Mouse (Mus musculus): ENCODE results near the gene Pgm3. TPM values are rescaled to one million over a fixed set of nuclear protein-coding genes. Genes with fewer than 3 reads are reported as not detected.
"Not testable (repeated sequence)": the region's sequence is repeated elsewhere in the genome, so short reads cannot be mapped to it uniquely, and the experiment has no call there.

Pgm3 gene
- polyA plus RNA-seq (2012; rRNA removed): 4.4 and 7.7 TPM in 2 replicates

DNA sequence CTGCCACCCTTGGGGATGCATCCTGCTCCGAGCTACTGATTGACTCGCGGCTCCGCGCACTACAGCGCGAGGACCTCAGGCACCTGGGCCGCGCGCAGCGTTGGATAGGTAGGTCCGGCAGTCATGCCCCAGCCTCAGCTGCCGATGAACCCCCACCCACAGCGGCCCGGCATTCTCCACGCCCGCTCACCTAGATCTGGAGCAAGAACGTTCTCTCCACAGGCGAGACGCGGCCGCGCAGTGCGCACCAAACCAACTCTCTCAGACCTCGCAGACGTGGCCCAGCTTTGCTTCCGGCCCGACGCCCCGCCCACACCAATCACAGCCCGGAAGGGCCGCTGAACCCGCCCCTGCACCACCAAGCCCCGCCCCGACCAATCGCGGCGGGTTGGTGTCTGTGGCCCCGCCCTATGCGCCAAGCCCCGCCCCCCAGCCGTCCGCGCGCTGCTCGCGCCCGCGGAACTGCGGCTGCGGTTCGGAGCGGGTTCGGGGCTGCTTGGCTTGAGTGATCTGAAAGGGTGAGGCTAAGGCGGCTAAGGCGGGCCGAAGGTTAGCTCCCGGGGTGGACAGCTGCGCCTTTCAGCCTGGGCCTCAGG is at the start of gene Pgm3, which contains the start of gene Rwdd2a:
TSS of gene Pgm3 (minus strand) at position 303 of the 596 bp plus-strand sequence.
TSS of gene Rwdd2a (plus strand) at position 452 of the 596 bp plus-strand sequence.
- H3K4me3 ChIP-seq (replicated peaks; ENCODE audit: extremely low read depth, low read depth, low read length): peak within 1 kb of the TSS; percentile 91
- DNase-seq: peak; percentile 95
- no peaks in the 10 kb centered on the region; the same call in 1 of the 2 replicates for H3K4me1 ChIP-seq (ENCODE audit: control insufficient read depth, insufficient read depth, low read length)
- TF ChIP-seq POLR2A (IDR thresholded peaks at IDR 0.05; ENCODE audit: borderline replicate concordance, extremely low read depth, low read depth, low read length): peak; percentile 92; the same call in 1 of the 2 replicates
- TF ChIP-seq CTCF (IDR thresholded peaks at IDR 0.05; ENCODE audit: insufficient read depth, low read length): no peak
- under 1% methylated on average over 59 of the region's 59 CpGs for WGBS

DNA sequence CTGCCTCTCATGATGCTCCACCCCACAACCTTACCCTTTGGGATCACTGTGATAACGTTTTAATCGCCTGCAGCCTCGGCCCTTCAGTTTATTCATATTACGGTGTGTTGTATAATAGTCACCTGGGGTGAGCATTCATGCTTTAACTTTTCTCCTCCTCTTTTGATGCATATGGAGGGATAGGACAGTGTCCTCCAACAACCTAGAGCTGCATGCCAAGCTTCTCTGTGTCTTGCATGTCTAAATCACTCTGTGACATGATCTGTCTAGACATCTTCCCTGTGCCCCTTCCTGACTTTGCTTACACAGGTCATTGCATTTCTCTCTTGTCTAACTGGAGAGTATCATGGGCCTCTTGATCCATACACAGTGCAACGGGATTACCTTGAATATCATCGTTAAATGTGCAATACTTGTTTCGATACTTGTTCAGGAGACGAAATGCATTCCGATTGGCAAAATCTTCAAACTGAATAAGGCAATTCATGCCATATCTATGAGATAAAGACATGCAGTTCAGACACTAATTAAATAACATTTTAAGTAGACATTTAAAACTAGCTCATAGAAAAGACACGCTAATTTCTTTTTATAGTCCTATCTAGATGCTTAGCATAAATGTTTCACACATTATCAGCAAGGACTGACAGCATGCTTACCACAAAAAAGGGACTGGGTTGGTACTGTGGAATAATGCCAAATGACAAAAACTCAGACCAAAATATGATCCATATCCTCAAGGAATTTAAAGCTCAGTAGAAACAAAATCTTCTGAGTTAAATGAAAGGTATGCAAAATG is 47.9 kb upstream of the Pgm3 start:
- H3K4me3 ChIP-seq (replicated peaks; ENCODE audit: extremely low read depth, low read depth, low read length): no peak overlapping the region
- no peak for DNase-seq
- TF ChIP-seq POLR2A (IDR thresholded peaks at IDR 0.05; ENCODE audit: borderline replicate concordance, extremely low read depth, low read depth, low read length): no peak
- no peak for TF ChIP-seq CTCF (IDR thresholded peaks at IDR 0.05; ENCODE audit: insufficient read depth, low read length)
- WGBS: 85% methylated on average over 10 of the region's 10 CpGs
- peaks cover 5% of the 10 kb centered on the region for H3K4me1 ChIP-seq (ENCODE audit: control insufficient read depth, insufficient read depth, low read length)

GRCm38 (mm10) chr9:86617837-86618492 is 46.3 kb upstream of the Pgm3 start:
- no peak overlapping the region for H3K4me3 ChIP-seq (replicated peaks; ENCODE audit: extremely low read depth, low read depth, low read length)
- peaks cover 5% of the 10 kb centered on the region for H3K4me1 ChIP-seq (ENCODE audit: control insufficient read depth, insufficient read depth, low read length)
- no peak for TF ChIP-seq CTCF (IDR thresholded peaks at IDR 0.05; ENCODE audit: insufficient read depth, low read length)
- no peak for TF ChIP-seq POLR2A (IDR thresholded peaks at IDR 0.05; ENCODE audit: borderline replicate concordance, extremely low read depth, low read depth, low read length)
- 34% methylated on average over 7 of the region's 7 CpGs for WGBS
- DNase-seq: no peak

- H3K4me3 ChIP-seq (replicated peaks; ENCODE audit: extremely low read depth, low read depth, low read length): no peak overlapping the region
- 89% methylated on average over 1 of the region's 1 CpGs for WGBS
- TF ChIP-seq POLR2A (IDR thresholded peaks at IDR 0.05; ENCODE audit: borderline replicate concordance, extremely low read depth, low read depth, low read length): no peak
- TF ChIP-seq CTCF (IDR thresholded peaks at IDR 0.05; ENCODE audit: insufficient read depth, low read length): no peak
- no peak for DNase-seq
- H3K4me1 ChIP-seq (ENCODE audit: control insufficient read depth, insufficient read depth, low read length): peaks cover 5% of the 10 kb centered on the region
Measured at GRCm38 (mm10) chr9:86615765-86616164, 44.1 kb upstream of the Pgm3 start.

- Histone ChIP-seq H3K4me1 (ENCODE audit: control insufficient read depth, insufficient read depth, low read length) (no peaks in the 10 kb centered on the region), H3K4me3 (replicated peaks; ENCODE audit: extremely low read depth, low read depth, low read length) (no peak overlapping the region)
- DNase-seq: no peak
- 94% methylated on average over 4 of the region's 4 CpGs for WGBS
- TF ChIP-seq POLR2A (IDR thresholded peaks at IDR 0.05; ENCODE audit: borderline replicate concordance, extremely low read depth, low read depth, low read length): no peak
Measured at GRCm38 (mm10) chr9:86612091-86612490, 40.4 kb upstream of the Pgm3 start.

- no peak for TF ChIP-seq POLR2A (IDR thresholded peaks at IDR 0.05; ENCODE audit: borderline replicate concordance, extremely low read depth, low read depth, low read length)
- no peak for TF ChIP-seq CTCF (IDR thresholded peaks at IDR 0.05; ENCODE audit: insufficient read depth, low read length)
- Histone ChIP-seq H3K4me3 (replicated peaks; ENCODE audit: extremely low read depth, low read depth, low read length) (no peak overlapping the region), H3K4me1 (ENCODE audit: control insufficient read depth, insufficient read depth, low read length) (no peaks in the 10 kb centered on the region)
- 66% methylated on average over 6 of the region's 6 CpGs for WGBS
- no peak for DNase-seq
Measured at GRCm38 (mm10) chr9:86605776-86606175, 34.1 kb upstream of the Pgm3 start.

DNA sequence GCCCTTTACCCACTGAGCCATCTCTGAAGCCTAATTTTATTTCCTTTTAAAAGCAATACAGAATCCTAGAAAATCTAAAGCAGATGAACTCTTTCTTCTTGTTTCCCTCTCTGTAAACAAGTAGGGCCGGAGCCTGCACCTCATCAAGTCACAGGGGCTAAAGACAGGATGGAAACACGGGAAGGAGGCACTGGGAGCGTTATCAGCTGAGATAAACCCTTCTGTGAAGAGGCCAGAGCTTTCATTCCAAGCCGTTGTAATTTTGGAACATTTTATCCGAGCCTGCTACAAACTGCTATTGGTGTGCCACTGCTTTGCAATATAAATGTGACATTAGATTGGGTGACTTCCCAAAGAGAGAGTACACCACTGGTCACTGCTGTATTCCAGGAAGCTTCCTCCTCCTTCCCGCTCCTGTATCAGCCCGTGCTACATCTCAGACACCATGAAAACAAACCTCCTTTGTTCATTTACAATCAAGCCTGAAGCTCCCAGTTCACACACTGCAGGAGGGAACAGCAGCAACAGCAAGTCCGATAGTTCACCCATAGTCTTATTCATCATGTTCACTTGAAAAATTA is 28.2 kb upstream of the Pgm3 start:
- H3K4me1 ChIP-seq (ENCODE audit: control insufficient read depth, insufficient read depth, low read length): no peaks in the 10 kb centered on the region
- WGBS: 36% methylated on average over 8 of the region's 8 CpGs
- no peak for DNase-seq
- TF ChIP-seq CTCF (IDR thresholded peaks at IDR 0.05; ENCODE audit: insufficient read depth, low read length): no peak
- TF ChIP-seq POLR2A (IDR thresholded peaks at IDR 0.05; ENCODE audit: borderline replicate concordance, extremely low read depth, low read depth, low read length): no peak
- H3K4me3 ChIP-seq (replicated peaks; ENCODE audit: extremely low read depth, low read depth, low read length): no peak overlapping the region

GRCm38 (mm10) chr9:86596983-86597382 is 25.3 kb upstream of the Pgm3 start:
- DNase-seq; H3K4me3 ChIP-seq (replicated peaks; ENCODE audit: extremely low read depth, low read depth, low read length); H3K4me1 ChIP-seq (ENCODE audit: control insufficient read depth, insufficient read depth, low read length): not testable (repeated sequence)

DNA sequence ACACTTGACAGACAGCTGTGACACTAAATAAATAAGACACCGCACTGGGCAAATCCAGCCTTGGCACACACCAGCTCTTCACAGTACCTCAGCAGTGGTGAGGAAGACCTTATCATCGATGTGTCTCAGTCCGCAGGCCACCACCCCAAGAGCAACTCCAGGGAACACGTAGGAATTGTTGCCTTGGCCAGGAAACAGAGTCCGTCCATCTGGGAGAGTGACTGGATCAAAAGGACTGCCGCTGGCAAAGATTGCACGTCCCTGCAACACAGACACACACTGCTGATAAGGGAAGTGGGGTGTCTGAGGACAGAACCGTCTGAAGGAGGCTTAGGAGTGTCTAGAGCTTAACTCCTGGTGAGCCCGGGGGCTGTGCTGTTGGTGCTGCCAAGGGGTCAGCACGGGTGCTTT is 22.7 kb upstream of the Pgm3 start:
- not testable (repeated sequence) for H3K4me3 ChIP-seq (replicated peaks; ENCODE audit: extremely low read depth, low read depth, low read length); DNase-seq; H3K4me1 ChIP-seq (ENCODE audit: control insufficient read depth, insufficient read depth, low read length)
- WGBS: 27% methylated on average over 10 of the region's 10 CpGs

Measured in lung, adult 2 months (tissue).